Mouse (Mus musculus): ENCODE data around the gene Arl15.

Arl15 gene

GRCm38 (mm10) chr13:113995490-113996236 lies 201.4 kb downstream of the Arl15 start:
- DNase-seq, result no peak

- DNase-seq, result no peak
Measured at GRCm38 (mm10) chr13:113998811-113999210, 204.5 kb downstream of the Arl15 start.

- no peak for DNase-seq
Measured at GRCm38 (mm10) chr13:114003463-114003862, 209.2 kb downstream of the Arl15 start.

GRCm38 (mm10) chr13:114004191-114004590 lies 209.9 kb downstream of the Arl15 start:
- no peak for DNase-seq

GRCm38 (mm10) chr13:114009786-114010185 lies 215.5 kb downstream of the Arl15 start:
- no peak for DNase-seq

- no peak for DNase-seq
Measured at GRCm38 (mm10) chr13:114010521-114010920, 216.2 kb downstream of the Arl15 start.

- no peak for DNase-seq
Measured at GRCm38 (mm10) chr13:114011019-114011418, 216.7 kb downstream of the Arl15 start.

GRCm38 (mm10) chr13:114017928-114018327 lies 223.6 kb downstream of the Arl15 start:
- DNase-seq, result no peak

GRCm38 (mm10) chr13:114023541-114023940 lies 229.2 kb downstream of the Arl15 start:
- DNase-seq, result no peak

- DNase-seq, result no peak
Measured at GRCm38 (mm10) chr13:114026306-114026705, 232.0 kb downstream of the Arl15 start.

GRCm38 (mm10) chr13:114026751-114027150 lies 232.4 kb downstream of the Arl15 start:
- no peak for DNase-seq

- DNase-seq, result no peak
Measured at GRCm38 (mm10) chr13:114048071-114048470, 253.8 kb downstream of the Arl15 start.

- DNase-seq, result no peak
Measured at GRCm38 (mm10) chr13:114048688-114049087, 254.4 kb downstream of the Arl15 start.

GRCm38 (mm10) chr13:114051151-114051850 lies 257.0 kb downstream of the Arl15 start:
- no peak for DNase-seq

- no peak for DNase-seq
Measured at GRCm38 (mm10) chr13:114052426-114053205, 258.3 kb downstream of the Arl15 start.

GRCm38 (mm10) chr13:114053261-114053660 lies 259.0 kb downstream of the Arl15 start:
- no peak for DNase-seq

GRCm38 (mm10) chr13:114055686-114056085 lies 261.4 kb downstream of the Arl15 start:
- DNase-seq, result no peak

- DNase-seq, result no peak
Measured at GRCm38 (mm10) chr13:114060258-114060657, 266.0 kb downstream of the Arl15 start.

- DNase-seq, result no peak
Measured at GRCm38 (mm10) chr13:114061234-114061633, 266.9 kb downstream of the Arl15 start.

GRCm38 (mm10) chr13:114064069-114064468 lies 269.8 kb downstream of the Arl15 start:
- DNase-seq, result no peak

- no peak for DNase-seq
Measured at GRCm38 (mm10) chr13:114065012-114065411, 270.7 kb downstream of the Arl15 start.

- no peak for DNase-seq
Measured at GRCm38 (mm10) chr13:114068421-114068820, 274.1 kb downstream of the Arl15 start.

- no peak for DNase-seq
Measured at GRCm38 (mm10) chr13:114071439-114071838, 277.1 kb downstream of the Arl15 start.

All from spleen, adult 18-20 months (tissue).